Mouse (Mus musculus): ENCODE results near the gene Cyb5d2. TPM values are rescaled to one million over a fixed set of nuclear protein-coding genes. Genes with fewer than 3 reads are reported as not detected.

Gene Cyb5d2
- not detected in 2 replicates for polyA plus RNA-seq (2012; ENCODE audit: insufficient read depth, insufficient read length, low replicate concordance, missing spikeins)

DNA sequence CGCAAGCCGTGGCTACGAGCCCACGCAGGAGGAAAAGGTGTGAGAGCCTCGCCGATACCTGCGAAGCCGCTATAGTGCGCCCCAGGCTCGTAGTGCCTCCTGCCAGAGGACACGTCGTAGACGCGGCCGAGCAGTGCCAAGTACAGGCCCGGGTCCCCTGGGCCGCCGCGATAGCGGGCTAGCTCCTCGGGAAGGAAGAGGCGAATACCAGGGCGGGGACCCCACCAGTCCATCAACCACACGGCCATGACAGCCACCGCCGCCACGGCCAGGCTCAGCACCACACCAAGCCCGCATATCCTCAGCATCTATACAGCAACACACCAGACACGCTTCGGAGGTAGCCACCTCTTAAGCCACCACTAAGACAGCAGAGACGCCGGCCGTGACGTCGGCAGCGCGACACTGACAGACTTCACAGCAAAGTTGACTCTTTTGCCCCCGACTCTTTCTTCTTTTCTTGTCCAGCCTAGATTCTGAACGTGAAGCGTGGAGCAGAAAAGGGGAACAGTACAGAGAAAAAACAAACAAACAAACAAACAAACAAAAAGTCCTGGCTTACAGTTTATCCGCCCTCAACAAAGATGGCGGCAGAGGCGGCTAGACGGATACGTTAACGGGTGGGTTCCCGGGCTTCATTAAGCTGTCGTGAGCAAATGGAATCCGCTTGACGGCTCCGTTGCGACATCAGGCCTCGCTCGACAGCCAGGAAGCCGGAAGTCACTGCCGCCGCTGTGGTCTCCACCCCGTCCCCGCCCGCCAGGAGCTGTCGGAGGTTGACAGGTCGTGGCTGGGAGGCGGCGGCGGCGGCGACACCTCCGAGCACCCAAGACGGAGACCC, at the start of gene Cyb5d2, which contains the start of gene Zzef1:
Cyb5d2 (minus strand) TSS at position 688 of the 841 bp plus-strand sequence.
Zzef1 (plus strand) TSS at position 772 of the 841 bp plus-strand sequence.
- WGBS = under 1% methylated on average over 69 of the region's 69 CpGs
- TF ChIP-seq POLR2A (IDR thresholded peaks at IDR 0.05; ENCODE audit: insufficient read depth, low read depth, low read length) = peak; percentile 62; the same call in 1 of the 2 replicates
- no peak for TF ChIP-seq CTCF (IDR thresholded peaks at IDR 0.05; ENCODE audit: insufficient read depth, low read depth, low read length)
- Histone ChIP-seq H3K4me1 (ENCODE audit: control insufficient read depth, insufficient read depth, low read length) (no peaks in the 10 kb centered on the region), H3K27ac (ENCODE audit: insufficient read depth, low read depth, low read length) (peak within 1 kb of the TSS; percentile 88), H3K4me3 (ENCODE audit: insufficient read depth, low read depth, low read length) (peak within 1 kb of the TSS; percentile 77)

DNA sequence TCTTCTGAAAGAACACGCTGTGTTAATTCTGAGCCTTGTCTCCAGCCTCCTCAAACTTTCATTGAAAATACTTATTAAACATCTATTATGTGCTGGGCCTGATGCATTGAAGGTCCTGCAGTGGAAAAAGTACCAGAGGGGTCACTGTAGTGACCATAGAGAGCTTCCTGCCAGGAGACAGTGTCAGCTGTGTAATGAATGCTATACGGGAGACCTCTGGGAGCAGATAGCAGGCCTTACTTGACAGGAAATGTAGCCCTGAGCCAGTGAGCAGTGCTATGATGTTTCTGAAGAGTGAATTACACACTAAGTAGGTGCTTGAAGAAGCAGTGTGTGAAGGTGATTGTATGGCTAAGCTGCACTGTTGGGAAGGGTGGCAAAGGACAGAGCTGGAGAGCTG, 49.6 kb upstream of the Cyb5d2 start:
- Histone ChIP-seq H3K4me3 (ENCODE audit: insufficient read depth, low read depth, low read length) (no peak overlapping the region), H3K4me1 (ENCODE audit: control insufficient read depth, insufficient read depth, low read length) (no peaks in the 10 kb centered on the region), H3K27ac (ENCODE audit: insufficient read depth, low read depth, low read length) (no peak overlapping the region)
- TF ChIP-seq POLR2A (IDR thresholded peaks at IDR 0.05; ENCODE audit: insufficient read depth, low read depth, low read length) (no peak), CTCF (IDR thresholded peaks at IDR 0.05; ENCODE audit: insufficient read depth, low read depth, low read length) (no peak)
- 91% methylated on average over 2 of the region's 2 CpGs for WGBS

DNA sequence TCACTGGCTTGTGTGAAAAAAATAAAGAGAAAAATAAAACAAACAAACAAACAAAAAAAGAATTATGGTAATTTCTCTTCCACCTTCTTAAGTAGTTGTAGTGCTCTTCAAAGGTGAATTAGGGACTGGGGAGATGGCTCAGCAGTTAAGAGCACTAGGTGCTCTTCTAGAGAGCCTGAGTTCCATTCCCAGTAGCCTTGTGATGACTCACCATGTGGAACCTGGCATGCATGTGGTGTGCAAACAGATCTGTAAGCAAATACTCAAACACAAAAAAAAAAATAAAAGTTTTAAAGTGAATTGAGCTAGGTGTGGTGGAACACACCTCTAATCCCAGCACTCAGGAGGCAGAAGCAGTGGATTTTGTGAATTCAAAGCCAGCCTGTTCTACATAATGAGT, 47.6 kb upstream of the Cyb5d2 start:
- TF ChIP-seq POLR2A (IDR thresholded peaks at IDR 0.05; ENCODE audit: insufficient read depth, low read depth, low read length) (no peak), CTCF (IDR thresholded peaks at IDR 0.05; ENCODE audit: insufficient read depth, low read depth, low read length) (no peak)
- Histone ChIP-seq H3K4me3 (ENCODE audit: insufficient read depth, low read depth, low read length) (no peak overlapping the region), H3K27ac (ENCODE audit: insufficient read depth, low read depth, low read length) (no peak overlapping the region), H3K4me1 (ENCODE audit: control insufficient read depth, insufficient read depth, low read length) (no peaks in the 10 kb centered on the region)

DNA sequence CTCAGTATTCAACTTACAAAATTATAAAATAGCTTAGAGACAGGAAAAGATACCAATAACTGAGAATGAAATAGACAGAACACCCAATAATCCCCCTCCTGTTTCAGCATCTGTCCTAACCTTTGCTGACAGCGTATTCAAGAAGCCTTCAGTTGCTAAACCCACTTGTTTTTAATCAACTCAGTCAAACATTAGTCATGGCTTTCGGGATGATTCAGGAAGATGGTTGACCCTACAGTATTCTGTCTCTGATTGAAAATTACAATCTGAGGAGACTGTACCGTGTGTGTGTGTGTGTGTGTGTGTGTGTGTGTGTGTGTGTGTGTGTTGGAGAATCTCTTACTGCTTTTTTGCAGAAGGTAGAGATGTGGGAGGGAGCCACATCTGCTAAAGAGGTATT, 46.8 kb upstream of the Cyb5d2 start:
- WGBS = 67% methylated on average over 3 of the region's 3 CpGs
- Histone ChIP-seq H3K4me3 (ENCODE audit: insufficient read depth, low read depth, low read length) (no peak overlapping the region), H3K4me1 (ENCODE audit: control insufficient read depth, insufficient read depth, low read length) (no peaks in the 10 kb centered on the region), H3K27ac (ENCODE audit: insufficient read depth, low read depth, low read length) (no peak overlapping the region)
- no peak for TF ChIP-seq CTCF (IDR thresholded peaks at IDR 0.05; ENCODE audit: insufficient read depth, low read depth, low read length)

DNA sequence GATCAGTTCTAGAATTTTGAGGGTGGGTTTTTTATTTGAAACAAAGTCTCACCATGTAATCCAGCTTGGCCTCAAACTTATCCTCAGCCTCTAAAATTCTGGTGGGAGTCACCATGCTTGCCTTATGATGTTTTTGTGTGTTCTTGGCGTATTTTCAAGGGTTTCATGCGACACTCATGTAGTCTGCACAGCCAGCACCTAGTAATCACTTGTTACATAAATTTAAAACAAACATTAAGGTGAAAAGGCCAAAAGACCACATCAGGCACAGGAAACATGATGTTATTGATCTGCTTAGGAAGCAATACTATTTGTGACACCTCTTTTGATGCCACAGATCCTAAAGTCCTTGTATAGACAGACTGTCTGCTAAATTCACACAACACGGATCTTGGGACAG, 33.9 kb upstream of the Cyb5d2 start:
- TF ChIP-seq POLR2A (IDR thresholded peaks at IDR 0.05; ENCODE audit: insufficient read depth, low read depth, low read length) (no peak), CTCF (IDR thresholded peaks at IDR 0.05; ENCODE audit: insufficient read depth, low read depth, low read length) (no peak)

DNA sequence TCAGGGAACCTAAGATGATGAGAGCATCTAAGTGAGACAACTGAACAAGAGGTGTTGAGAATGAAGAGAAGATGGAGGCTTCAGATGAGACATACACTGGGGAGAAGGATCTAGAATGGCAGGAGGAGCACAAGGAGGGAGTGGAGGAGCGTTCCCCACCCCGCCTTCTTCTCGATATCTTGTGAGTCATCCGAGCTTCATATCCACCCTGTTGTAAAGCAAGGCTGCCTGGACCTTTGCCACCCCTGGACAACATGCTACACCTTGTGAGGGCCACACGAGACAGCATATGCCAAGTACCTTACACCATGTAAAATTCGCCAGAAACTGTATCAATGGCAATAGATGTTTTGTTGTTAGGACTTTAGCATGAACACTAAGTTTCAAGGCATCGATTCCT, 25.1 kb upstream of the Cyb5d2 start:
- no peak overlapping the region for H3K27ac ChIP-seq (ENCODE audit: insufficient read depth, low read depth, low read length)
- TF ChIP-seq CTCF (IDR thresholded peaks at IDR 0.05; ENCODE audit: insufficient read depth, low read depth, low read length) (no peak), POLR2A (IDR thresholded peaks at IDR 0.05; ENCODE audit: insufficient read depth, low read depth, low read length) (no peak)
- 83% methylated on average over 7 of the region's 7 CpGs for WGBS
- no peak overlapping the region for H3K4me3 ChIP-seq (ENCODE audit: insufficient read depth, low read depth, low read length)
- H3K4me1 ChIP-seq (ENCODE audit: control insufficient read depth, insufficient read depth, low read length) = no peaks in the 10 kb centered on the region

More for the DNA sequence above, 33.9 kb upstream of the Cyb5d2 start:
- H3K4me1 ChIP-seq (ENCODE audit: control insufficient read depth, insufficient read depth, low read length) = no peaks in the 10 kb centered on the region
- H3K27ac ChIP-seq (ENCODE audit: insufficient read depth, low read depth, low read length) = no peak overlapping the region
- H3K4me3 ChIP-seq (ENCODE audit: insufficient read depth, low read depth, low read length) = no peak overlapping the region
- 90% methylated on average over 3 of the region's 3 CpGs for WGBS

DNA sequence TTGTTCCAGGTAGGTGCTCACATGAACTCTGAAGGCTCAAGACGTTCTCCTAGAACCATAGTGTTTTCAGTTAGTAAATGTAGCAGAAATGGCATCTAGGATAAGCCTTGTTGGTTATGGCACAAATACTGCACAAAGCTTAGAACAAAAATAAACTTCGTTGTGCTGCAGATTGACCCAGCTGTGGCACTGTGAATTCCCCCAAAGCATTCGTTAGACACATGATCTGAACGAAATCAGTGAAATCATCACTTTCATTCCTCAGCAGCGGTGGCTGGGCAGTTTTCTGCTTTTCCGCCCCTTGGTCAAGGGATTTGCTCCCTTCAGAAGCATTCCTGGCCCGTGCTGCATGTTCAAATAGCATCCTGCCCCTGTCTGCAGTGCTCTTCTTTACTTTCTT, 22.1 kb upstream of the Cyb5d2 start:
- H3K4me1 ChIP-seq (ENCODE audit: control insufficient read depth, insufficient read depth, low read length) = no peaks in the 10 kb centered on the region
- no peak overlapping the region for H3K4me3 ChIP-seq (ENCODE audit: insufficient read depth, low read depth, low read length)
- WGBS = 73% methylated on average over 7 of the region's 7 CpGs
- no peak overlapping the region for H3K27ac ChIP-seq (ENCODE audit: insufficient read depth, low read depth, low read length)
- no peak for TF ChIP-seq CTCF (IDR thresholded peaks at IDR 0.05; ENCODE audit: insufficient read depth, low read depth, low read length)
- TF ChIP-seq POLR2A (IDR thresholded peaks at IDR 0.05; ENCODE audit: insufficient read depth, low read depth, low read length) = no peak

DNA sequence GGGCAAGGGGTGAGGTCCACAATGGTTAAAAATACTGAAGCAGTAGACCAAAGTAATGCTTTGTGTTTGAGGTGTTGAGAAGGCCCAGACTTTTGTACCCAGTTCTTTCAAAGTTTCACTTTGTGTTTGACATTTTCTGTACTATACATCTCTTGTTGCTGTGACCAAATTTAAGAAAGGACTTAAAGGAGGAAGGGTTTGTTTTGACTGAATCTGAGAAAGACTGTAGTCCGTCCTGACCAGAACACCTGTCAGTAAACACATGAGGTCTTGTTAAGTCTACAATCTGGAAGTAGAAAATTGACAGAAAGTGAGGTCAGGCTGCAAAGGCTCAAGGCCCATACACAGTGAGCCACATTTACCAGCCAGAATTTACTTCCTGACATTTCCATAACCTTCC, 20.9 kb upstream of the Cyb5d2 start:
- Histone ChIP-seq H3K4me3 (ENCODE audit: insufficient read depth, low read depth, low read length) (no peak overlapping the region), H3K4me1 (ENCODE audit: control insufficient read depth, insufficient read depth, low read length) (no peaks in the 10 kb centered on the region), H3K27ac (ENCODE audit: insufficient read depth, low read depth, low read length) (no peak overlapping the region)
- TF ChIP-seq POLR2A (IDR thresholded peaks at IDR 0.05; ENCODE audit: insufficient read depth, low read depth, low read length) (no peak), CTCF (IDR thresholded peaks at IDR 0.05; ENCODE audit: insufficient read depth, low read depth, low read length) (no peak)
- WGBS = 84% methylated on average over 1 of the region's 1 CpGs

DNA sequence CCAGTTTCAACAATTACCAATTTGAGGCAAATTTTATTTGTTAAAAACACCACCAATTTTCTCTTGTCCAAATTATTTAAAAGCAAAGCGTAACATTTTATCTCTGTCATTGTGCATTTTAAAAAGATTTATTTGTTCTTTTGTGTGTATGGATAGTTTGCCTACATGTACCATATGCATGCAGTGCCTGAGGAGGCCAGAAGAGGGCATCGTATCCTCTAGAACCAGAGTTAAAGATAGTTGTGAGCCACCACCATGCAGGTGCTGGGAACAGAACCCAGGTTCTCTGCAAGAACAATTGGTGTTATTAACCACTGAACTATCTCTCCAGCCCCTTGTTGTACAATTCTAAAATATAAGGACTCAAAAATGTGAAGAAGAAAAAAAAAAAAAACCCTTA, 18.2 kb upstream of the Cyb5d2 start:
- 89% methylated on average over 2 of the region's 2 CpGs for WGBS
- H3K4me1 ChIP-seq (ENCODE audit: control insufficient read depth, insufficient read depth, low read length) = no peaks in the 10 kb centered on the region
- no peak overlapping the region for H3K4me3 ChIP-seq (ENCODE audit: insufficient read depth, low read depth, low read length)
- no peak overlapping the region for H3K27ac ChIP-seq (ENCODE audit: insufficient read depth, low read depth, low read length)
- TF ChIP-seq CTCF (IDR thresholded peaks at IDR 0.05; ENCODE audit: insufficient read depth, low read depth, low read length) (no peak), POLR2A (IDR thresholded peaks at IDR 0.05; ENCODE audit: insufficient read depth, low read depth, low read length) (no peak)
